Mouse (Mus musculus): ENCODE data around the gene Gabrg3. TPM values are rescaled to one million over a fixed set of nuclear protein-coding genes. Genes with fewer than 3 reads are reported as not detected.

Gabrg3 gene
- total RNA-seq, 4 experiments from 2014 or later = 0.03 to 0.05 (median 0.03) TPM; not detected in 1

GRCm38 (mm10) chr7:57065398-57065797 lies 321.6 kb downstream of the Gabrg3 start:
- no peak for DNase-seq (ENCODE audit: low spot score)

DNA sequence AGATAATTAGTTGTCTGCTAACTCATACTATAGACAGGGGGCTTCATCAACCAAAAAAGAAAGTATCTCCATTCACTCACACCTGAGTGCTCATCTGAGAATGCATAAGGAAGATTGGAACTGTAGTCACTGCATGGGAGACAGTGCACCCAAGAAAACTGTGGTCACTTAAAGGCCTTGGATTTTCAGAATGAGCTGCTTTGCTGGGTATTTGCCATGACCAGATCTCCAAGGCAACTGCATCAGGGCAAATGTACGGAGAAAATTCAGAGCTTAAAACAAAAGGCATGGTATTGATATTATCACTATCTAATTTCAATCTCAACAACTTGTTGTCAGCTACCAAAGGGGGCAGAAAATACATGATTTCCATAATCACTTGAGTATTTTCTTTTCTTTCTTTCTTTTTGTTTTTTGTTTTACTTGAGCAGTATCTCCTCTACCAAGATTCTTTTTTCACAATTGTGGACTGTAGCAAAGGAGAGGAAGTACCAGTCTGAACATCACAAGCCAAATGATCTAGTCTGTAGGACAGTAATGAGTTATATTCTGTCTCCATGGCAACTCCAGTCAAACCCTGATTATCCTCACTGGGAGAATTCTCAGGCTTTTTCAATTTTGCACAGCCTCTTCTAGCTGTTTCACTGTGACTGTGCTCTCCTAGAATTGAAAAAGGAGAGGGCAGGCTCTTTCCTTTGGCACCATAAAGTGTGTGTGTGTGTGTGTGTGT lies 335.9 kb downstream of the Gabrg3 start:
- DNase-seq (ENCODE audit: low spot score) = no peak

DNA sequence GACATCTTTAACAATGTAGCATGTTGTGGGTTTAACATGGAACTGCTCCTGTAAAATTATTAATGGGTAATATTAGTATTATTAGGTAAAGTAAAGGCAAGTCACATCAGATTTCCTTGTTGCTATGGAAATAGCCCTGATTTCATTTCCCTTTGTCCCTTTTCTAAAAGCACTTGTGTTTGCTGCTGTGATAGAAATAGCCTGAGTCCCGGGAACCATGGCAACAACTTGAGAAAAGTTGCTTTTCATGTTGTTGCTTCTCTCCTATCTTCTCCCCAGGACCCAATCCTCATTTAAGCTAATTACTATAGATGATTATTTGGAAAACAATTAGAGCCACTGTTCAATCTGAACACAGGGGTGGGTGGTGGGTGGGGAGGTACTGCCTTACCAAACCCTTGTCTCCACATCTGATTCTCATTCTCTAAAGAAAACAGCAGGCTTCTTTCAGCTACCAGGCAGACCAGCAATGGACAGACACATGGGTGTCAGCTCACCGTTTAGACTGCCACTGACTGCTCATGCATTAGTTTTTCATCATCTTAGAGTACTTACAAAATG lies 349.0 kb downstream of the Gabrg3 start:
- no peak for DNase-seq (ENCODE audit: low spot score)

DNA sequence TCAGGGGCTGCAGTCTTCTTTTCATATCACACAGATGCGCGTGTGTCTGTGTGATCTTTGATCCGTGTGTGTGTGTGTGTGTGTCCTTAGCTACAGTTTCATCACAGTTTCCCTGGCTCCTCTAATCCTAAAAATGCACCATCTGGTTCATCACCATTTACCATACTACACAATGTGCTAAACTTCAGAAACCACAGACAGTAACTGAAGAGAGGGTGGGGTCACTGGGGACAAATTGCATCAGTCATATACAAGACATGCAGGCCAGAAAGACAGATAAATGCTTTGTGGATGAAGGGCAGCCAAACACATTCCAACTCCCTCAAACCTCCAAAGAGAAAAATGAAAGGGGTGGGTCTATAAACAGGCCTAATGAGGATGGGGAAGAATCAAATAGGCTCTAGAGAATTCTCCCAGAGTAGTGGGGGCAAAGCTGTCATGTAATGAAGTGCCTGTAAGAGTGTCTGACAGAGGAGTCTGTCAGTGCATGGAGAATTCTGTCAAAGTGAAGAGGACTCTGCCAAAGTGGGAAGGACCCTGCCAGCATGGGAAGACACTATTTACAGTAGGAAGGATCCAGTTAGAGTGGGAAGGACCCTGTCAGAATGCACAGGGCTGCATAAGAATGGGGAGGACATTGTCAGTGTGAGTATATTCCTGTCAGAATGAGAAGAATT lies 386.3 kb downstream of the Gabrg3 start:
- no peak for DNase-seq (ENCODE audit: low spot score)

GRCm38 (mm10) chr7:56997713-56998624 lies 389.0 kb downstream of the Gabrg3 start:
- DNase-seq (ENCODE audit: low spot score) = no peak

DNA sequence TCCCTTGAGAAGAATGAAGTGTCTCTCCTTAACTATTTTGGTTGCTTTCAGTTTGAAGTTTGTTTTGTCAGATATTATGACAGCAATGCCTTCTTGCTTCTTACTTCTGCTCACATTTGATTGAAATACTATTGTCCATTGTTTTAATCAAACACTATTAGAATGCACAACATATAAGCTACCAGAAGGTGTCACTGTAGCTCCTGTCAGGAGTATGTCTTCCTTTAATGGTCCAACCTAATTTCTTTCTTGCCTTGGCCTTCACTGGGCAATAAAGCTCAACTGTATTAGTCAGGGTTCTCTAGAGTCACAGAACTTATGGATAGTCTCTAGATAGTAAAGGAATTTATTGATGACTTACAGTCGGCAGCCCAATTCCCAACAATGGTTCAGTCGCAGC lies 440.6 kb downstream of the Gabrg3 start:
- no peak for DNase-seq (ENCODE audit: low spot score)

- DNase-seq (ENCODE audit: low spot score) = no peak
These were observed 445.4 kb downstream of the Gabrg3 start for GRCm38 (mm10) chr7:56941606-56942005.

DNA sequence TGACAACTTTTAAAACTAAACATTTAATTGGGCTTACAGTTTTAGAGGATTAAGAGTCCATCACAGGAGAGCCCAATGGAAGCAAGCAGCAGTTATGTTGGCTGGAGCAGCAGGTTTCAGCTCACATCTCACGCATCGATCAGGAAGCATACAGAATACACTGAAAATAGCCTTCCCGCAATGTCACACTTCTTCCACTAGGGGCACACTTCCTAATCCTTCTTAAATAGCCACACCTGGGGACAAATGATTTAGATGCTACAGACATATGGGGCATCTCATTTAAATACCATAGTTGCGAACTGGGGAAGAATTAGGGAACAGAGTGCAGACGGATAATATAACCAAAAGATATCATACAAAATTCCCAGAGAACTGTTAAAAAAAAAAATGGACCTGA lies 449.0 kb downstream of the Gabrg3 start:
- no peak for DNase-seq (ENCODE audit: low spot score)

GRCm38 (mm10) chr7:56919499-56919898 lies 467.5 kb downstream of the Gabrg3 start:
- DNase-seq (ENCODE audit: low spot score) = no peak

GRCm38 (mm10) chr7:56914862-56915261 lies 472.1 kb downstream of the Gabrg3 start:
- no peak for DNase-seq (ENCODE audit: low spot score)

DNA sequence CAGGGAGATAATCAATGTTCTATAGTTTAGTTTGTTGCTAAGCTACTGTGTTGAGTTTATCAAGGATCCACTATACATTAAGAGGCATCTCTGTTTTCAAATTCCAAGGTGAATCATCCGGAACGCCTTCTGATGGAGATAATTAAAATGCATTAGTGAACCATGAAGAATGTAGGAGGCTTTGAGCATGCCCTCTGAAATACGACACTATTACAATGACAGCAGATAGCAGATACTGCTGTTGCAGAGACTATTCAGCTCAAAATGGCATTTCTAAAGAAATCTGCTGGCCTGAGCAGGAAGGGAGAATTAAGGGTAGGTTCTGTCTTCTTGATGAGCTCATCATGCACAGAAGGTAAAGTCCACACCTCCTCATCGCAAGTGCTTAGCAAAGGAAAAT lies 487.2 kb downstream of the Gabrg3 start:
- DNase-seq (ENCODE audit: low spot score) = no peak

GRCm38 (mm10) chr7:56867314-56868075 lies 519.5 kb downstream of the Gabrg3 start:
- DNase-seq (ENCODE audit: low spot score) = no peak

DNA sequence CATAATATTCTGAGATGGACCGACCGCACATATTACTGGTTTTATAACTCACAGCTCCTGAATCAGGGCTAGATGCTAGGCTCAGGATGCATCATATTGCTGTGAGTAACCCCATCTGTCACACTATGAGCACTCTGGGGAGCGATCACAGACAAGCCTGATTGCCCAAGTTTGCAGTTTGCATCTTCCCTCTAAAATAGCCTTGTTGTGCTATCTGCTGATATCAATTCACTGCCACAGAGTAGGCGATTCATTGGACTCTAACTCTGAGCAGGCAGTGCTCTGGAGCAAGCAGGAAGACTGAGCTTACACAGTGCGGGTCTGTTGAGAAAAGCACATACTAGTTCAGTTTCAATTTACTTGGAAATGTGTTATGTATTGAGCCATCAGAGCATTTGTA lies 543.4 kb downstream of the Gabrg3 start:
- DNase-seq (ENCODE audit: low spot score) = no peak

GRCm38 (mm10) chr7:56825446-56825845 lies 561.5 kb downstream of the Gabrg3 start:
- DNase-seq (ENCODE audit: low spot score) = no peak

DNA sequence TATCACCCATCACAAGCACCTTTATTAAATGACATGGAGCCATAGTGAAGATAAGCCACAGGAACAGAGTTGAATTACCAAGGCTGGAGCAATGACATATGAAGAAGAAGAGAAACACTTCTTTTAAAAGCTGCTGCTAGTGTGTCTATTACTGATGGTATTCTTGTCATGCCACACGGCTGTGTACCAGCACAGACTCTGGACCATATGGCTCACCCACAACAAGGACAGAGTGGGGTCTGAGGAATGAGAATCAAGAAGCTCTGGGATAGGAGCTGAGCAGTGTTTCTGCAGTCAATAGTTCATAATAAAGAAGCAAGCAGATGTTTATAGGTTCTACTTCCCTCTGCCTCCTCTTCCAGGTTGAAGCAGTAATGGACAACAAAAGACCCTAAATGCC lies 585.1 kb downstream of the Gabrg3 start:
- DNase-seq (ENCODE audit: low spot score) = no peak

DNA sequence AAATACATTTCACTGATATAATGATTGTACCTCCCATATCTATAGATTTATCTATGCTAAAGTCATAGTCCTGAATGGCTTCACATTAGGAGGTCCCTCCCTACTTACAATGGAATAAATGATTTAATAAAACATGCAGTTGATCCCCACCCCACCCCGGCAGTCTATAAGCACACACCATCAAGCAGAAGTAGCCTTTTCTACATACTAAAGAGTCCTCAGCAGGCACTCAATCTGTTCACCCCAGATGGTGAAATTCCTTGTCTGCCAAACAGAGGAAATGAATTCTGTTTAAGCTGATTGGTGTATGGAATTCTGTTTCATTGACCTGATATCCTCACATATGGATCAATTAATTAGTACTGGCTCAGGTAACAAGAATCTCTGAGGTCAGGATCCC lies 607.9 kb downstream of the Gabrg3 start:
- no peak for DNase-seq (ENCODE audit: low spot score)

DNA sequence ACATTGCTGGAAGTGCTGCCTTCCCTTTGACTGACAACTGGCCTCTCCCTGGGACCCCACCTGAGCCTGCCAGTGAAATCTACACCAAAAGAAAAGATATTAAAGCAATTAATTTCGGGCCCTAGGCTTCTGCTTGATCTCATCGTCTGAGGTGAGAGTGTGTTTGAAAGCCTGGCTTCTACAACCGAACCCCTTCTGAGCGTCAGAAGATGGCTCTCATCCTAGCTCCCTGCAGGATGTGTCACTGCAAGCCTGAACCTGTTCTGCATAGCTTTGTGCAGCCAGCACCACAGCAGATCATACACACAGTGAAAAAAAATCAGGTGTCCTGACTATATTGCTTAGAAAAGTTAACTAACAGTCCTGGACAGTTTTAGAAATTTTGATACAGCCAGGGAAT lies 618.8 kb downstream of the Gabrg3 start:
- DNase-seq (ENCODE audit: low spot score) = no peak

- DNase-seq (ENCODE audit: low spot score) = no peak
These were observed 619.2 kb downstream of the Gabrg3 start for GRCm38 (mm10) chr7:56767796-56768195.

- no peak for DNase-seq (ENCODE audit: low spot score)
These were observed 621.2 kb downstream of the Gabrg3 start for GRCm38 (mm10) chr7:56765612-56766445.

GRCm38 (mm10) chr7:56729225-56729624 lies 657.8 kb downstream of the Gabrg3 start:
- DNase-seq (ENCODE audit: low spot score) = no peak

Measured in heart, adult 8-10 months (tissue).